Mouse (Mus musculus): ENCODE results near the gene Pik3ap1. TPM values are rescaled to one million over a fixed set of nuclear protein-coding genes. Genes with fewer than 3 reads are reported as not detected.

Gene Pik3ap1
- polyA plus RNA-seq, 1 experiment from 2014 or later, result 1.7 TPM

DNA sequence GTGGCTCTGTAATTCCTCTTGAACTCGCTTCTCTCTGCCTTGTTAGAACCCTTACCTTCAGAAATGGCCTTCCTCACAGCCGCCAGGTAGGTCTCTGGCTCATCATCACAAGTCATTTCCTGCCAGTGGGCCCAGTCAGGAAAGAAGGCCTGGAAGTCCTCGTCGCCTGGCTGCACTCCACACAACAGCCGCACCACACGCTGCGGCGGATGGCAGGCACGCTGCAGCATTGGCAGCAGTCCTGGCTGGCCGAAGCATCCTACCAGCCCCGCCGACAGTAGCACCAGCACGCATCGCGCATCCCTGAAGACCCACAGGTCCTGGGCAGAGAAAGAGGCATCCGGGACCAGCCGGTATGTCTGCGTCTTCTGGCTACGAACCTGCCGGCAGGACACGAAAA lies 9.1 kb downstream of the Pik3ap1 start:
- WGBS, result 83% methylated on average over 21 of the region's 21 CpGs
- no peak for DNase-seq (ENCODE audit: low spot score)
- H3K36me3 ChIP-seq (ENCODE audit: control insufficient read depth, insufficient read depth, low read length), result no peaks in the 10 kb centered on the region

DNA sequence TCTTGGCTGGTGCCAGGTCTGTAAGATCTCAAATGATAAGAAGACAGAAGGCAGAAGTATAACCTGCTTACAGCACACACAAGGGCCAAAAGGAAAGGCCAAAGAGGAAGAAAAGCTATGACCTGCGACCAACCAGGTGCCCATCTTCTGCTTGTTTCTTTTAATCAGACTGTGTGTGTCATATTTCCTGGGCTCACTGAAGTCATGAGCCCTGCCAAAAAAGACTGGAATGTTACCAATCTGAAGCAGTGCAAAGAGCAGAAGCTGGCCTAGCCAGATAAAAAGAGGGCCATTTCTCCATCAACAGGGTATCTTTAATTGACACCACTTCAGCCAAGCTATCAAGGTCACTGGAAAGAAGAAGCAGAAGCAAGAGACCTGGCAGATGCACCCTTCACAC lies 9.8 kb downstream of the Pik3ap1 start:
- no peak for ATAC-seq (ENCODE audit: low FRiP score)
- no peaks in the 10 kb centered on the region for H3K4me1 ChIP-seq (replicated peaks; ENCODE audit: control insufficient read depth, insufficient read depth, low read length)
- H3K4me3 ChIP-seq (ENCODE audit: low read depth, low read length), result no peak overlapping the region
- WGBS, result 91% methylated on average over 1 of the region's 1 CpGs
- no peak overlapping the region for H3K4me2 ChIP-seq (replicated peaks; ENCODE audit: low read depth, low read length)
- no peaks in the 10 kb centered on the region for H3K27me3 ChIP-seq (ENCODE audit: control insufficient read depth, insufficient read depth, low read length)
- no peak for DNase-seq (ENCODE audit: low spot score)
- no peak overlapping the region for H3K9ac ChIP-seq (ENCODE audit: low read depth, low read length)
- no peaks in the 10 kb centered on the region for H3K9me3 ChIP-seq (ENCODE audit: control insufficient read depth, low read length)
- H3K27ac ChIP-seq (ENCODE audit: low read depth, low read length), result no peak overlapping the region
- no peaks in the 10 kb centered on the region for H3K36me3 ChIP-seq (ENCODE audit: control insufficient read depth, insufficient read depth, low read length)

More for the DNA sequence above, 9.1 kb downstream of the Pik3ap1 start:
- ATAC-seq (ENCODE audit: low FRiP score), result no peak
- Histone ChIP-seq H3K4me1 (replicated peaks; ENCODE audit: control insufficient read depth, insufficient read depth, low read length) (no peaks in the 10 kb centered on the region), H3K27me3 (ENCODE audit: control insufficient read depth, insufficient read depth, low read length) (no peaks in the 10 kb centered on the region), H3K4me3 (ENCODE audit: low read depth, low read length) (no peak overlapping the region), H3K9ac (ENCODE audit: low read depth, low read length) (no peak overlapping the region), H3K27ac (ENCODE audit: low read depth, low read length) (no peak overlapping the region), H3K4me2 (replicated peaks; ENCODE audit: low read depth, low read length) (no peak overlapping the region), H3K9me3 (ENCODE audit: control insufficient read depth, low read length) (no peaks in the 10 kb centered on the region)

DNA sequence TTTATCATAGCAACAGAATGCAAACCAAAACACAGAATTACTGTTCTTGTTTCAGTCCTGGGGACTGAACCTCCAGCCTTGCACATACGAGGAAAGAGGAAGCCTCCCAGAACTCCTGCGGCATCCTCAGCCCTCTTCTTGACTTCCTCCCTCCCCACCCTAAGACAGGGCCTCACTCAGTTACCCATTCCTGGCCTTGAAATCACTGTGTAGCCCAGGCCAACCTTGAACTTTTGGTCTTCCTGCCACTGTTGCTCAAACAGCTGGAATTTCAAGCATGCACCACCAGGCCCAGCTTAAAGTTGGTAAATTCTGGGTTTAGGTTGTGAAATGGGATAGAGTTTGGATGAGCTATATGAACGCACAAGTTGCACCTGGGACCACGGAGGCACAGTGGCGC lies 10.2 kb downstream of the Pik3ap1 start:
- 87% methylated on average over 5 of the region's 5 CpGs for WGBS

DNA sequence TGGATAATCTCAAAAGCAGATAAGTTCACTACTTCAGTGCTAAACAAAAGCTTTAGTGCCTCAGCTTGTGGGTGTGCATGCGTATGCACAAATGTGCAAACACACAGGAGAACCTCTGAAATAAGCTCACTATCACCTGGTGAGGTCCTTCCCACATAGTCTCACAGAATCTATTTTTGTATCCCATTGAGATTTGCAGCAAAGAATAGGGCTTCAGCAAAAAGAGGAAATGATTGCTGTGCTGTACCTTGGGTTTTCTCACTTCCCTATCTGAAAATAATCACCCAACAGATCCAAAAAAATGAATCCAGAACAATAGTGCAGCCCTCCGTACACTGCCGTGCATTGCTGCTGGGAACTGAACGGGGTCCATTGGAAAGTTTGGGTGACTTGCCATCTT lies 12.6 kb downstream of the Pik3ap1 start:
- Histone ChIP-seq H3K9me3 (ENCODE audit: control insufficient read depth, low read length) (no peaks in the 10 kb centered on the region), H3K4me3 (ENCODE audit: low read depth, low read length) (no peak overlapping the region), H3K27me3 (ENCODE audit: control insufficient read depth, insufficient read depth, low read length) (no peaks in the 10 kb centered on the region), H3K36me3 (ENCODE audit: control insufficient read depth, insufficient read depth, low read length) (no peaks in the 10 kb centered on the region), H3K4me2 (replicated peaks; ENCODE audit: low read depth, low read length) (no peak overlapping the region), H3K4me1 (replicated peaks; ENCODE audit: control insufficient read depth, insufficient read depth, low read length) (no peaks in the 10 kb centered on the region), H3K27ac (ENCODE audit: low read depth, low read length) (no peak overlapping the region), H3K9ac (ENCODE audit: low read depth, low read length) (no peak overlapping the region)
- ATAC-seq (ENCODE audit: low FRiP score) (no peak), DNase-seq (ENCODE audit: low spot score) (no peak)
- WGBS, result 90% methylated on average over 4 of the region's 4 CpGs

More for the DNA sequence above, 10.2 kb downstream of the Pik3ap1 start:
- no peaks in the 10 kb centered on the region for H3K36me3 ChIP-seq (ENCODE audit: control insufficient read depth, insufficient read depth, low read length)
- H3K4me3 ChIP-seq (ENCODE audit: low read depth, low read length), result no peak overlapping the region
- ATAC-seq (ENCODE audit: low FRiP score) (no peak), DNase-seq (ENCODE audit: low spot score) (no peak)
- H3K27ac ChIP-seq (ENCODE audit: low read depth, low read length), result no peak overlapping the region
- H3K9ac ChIP-seq (ENCODE audit: low read depth, low read length), result no peak overlapping the region
- no peaks in the 10 kb centered on the region for H3K27me3 ChIP-seq (ENCODE audit: control insufficient read depth, insufficient read depth, low read length)
- no peak overlapping the region for H3K4me2 ChIP-seq (replicated peaks; ENCODE audit: low read depth, low read length)
- no peaks in the 10 kb centered on the region for H3K4me1 ChIP-seq (replicated peaks; ENCODE audit: control insufficient read depth, insufficient read depth, low read length)
- H3K9me3 ChIP-seq (ENCODE audit: control insufficient read depth, low read length), result no peaks in the 10 kb centered on the region

DNA sequence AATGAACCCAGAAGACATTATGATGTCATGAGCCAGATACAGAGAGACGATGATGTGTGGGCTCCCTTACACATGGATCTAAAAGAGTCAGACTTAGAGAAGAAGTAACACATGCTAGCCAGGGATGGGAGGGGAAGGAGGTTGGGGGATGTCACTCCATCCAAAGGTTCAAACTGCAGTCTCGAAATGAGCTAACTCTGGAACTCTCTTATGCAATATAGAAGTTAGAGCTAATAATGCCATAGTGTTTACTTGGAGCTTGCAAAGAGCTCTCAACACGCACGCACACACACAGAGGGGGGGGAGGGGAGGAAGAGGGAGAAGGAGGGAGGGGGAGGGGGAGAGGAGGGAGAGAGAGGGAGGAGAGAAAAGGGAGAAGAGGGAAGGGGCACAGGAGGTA lies 13.5 kb downstream of the Pik3ap1 start:
- no peak for ATAC-seq (ENCODE audit: low FRiP score)
- WGBS, result 86% methylated on average over 3 of the region's 4 CpGs
- no peak overlapping the region for H3K27ac ChIP-seq (ENCODE audit: low read depth, low read length)
- H3K9ac ChIP-seq (ENCODE audit: low read depth, low read length), result no peak overlapping the region
- no peak for DNase-seq (ENCODE audit: low spot score)
- no peaks in the 10 kb centered on the region for H3K4me1 ChIP-seq (replicated peaks; ENCODE audit: control insufficient read depth, insufficient read depth, low read length)
- H3K4me3 ChIP-seq (ENCODE audit: low read depth, low read length), result no peak overlapping the region
- H3K36me3 ChIP-seq (ENCODE audit: control insufficient read depth, insufficient read depth, low read length), result no peaks in the 10 kb centered on the region
- no peaks in the 10 kb centered on the region for H3K27me3 ChIP-seq (ENCODE audit: control insufficient read depth, insufficient read depth, low read length)
- H3K9me3 ChIP-seq (ENCODE audit: control insufficient read depth, low read length), result no peaks in the 10 kb centered on the region
- no peak overlapping the region for H3K4me2 ChIP-seq (replicated peaks; ENCODE audit: low read depth, low read length)

DNA sequence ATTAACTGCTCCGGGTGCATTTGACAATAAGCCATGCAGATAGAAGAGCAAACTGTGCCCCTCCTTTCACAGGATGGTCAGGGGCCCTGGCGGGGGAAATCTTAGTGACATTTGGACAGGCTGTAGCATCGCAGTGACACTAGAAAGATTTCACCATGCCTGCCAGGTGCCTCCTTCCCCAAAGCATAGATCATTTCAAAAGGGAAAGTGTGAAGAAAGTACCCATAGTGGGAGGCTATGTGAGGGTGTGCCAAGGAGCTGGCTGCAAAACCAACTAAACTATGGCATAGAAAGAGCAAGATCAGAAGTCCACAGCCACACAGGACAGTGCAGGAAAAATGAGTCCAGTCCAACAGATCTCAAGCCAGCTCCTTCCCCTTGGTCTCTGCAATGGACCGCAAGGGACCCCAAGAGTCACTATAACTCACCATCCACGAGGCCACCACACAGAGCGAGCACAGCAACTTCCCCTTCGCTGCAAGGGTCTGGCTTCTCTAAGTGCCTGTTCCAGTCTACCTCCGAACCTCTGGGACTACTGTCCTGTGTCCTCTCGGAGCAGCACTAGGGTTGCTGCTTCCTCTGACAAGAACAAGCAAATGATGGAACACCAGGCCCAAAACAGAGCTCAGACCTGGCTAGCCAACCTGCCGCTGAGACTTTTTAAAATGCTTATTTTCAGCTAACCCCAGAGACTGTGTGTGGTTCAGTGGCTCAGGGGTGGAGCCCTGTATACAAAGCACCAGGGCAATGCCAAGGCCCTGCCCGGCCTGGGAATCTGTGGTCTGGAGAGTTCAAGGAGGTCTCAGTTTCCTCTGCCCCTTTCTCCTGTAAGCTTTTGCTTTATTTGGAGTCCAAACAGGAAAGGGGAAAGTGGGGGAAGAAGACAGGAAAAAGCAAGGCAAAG lies 15.1 kb downstream of the Pik3ap1 start:
- DNase-seq (ENCODE audit: low spot score) (no peak), ATAC-seq (ENCODE audit: low FRiP score) (no peak)
- H3K4me1 ChIP-seq (replicated peaks; ENCODE audit: control insufficient read depth, insufficient read depth, low read length), result no peaks in the 10 kb centered on the region
- no peak overlapping the region for H3K4me2 ChIP-seq (replicated peaks; ENCODE audit: low read depth, low read length)
- no peaks in the 10 kb centered on the region for H3K27me3 ChIP-seq (ENCODE audit: control insufficient read depth, insufficient read depth, low read length)
- H3K4me3 ChIP-seq (ENCODE audit: low read depth, low read length), result no peak overlapping the region
- no peaks in the 10 kb centered on the region for H3K36me3 ChIP-seq (ENCODE audit: control insufficient read depth, insufficient read depth, low read length)
- H3K27ac ChIP-seq (ENCODE audit: low read depth, low read length), result no peak overlapping the region
- H3K9me3 ChIP-seq (ENCODE audit: control insufficient read depth, low read length), result no peaks in the 10 kb centered on the region
- 89% methylated on average over 11 of the region's 11 CpGs for WGBS
- H3K9ac ChIP-seq (ENCODE audit: low read depth, low read length), result no peak overlapping the region

DNA sequence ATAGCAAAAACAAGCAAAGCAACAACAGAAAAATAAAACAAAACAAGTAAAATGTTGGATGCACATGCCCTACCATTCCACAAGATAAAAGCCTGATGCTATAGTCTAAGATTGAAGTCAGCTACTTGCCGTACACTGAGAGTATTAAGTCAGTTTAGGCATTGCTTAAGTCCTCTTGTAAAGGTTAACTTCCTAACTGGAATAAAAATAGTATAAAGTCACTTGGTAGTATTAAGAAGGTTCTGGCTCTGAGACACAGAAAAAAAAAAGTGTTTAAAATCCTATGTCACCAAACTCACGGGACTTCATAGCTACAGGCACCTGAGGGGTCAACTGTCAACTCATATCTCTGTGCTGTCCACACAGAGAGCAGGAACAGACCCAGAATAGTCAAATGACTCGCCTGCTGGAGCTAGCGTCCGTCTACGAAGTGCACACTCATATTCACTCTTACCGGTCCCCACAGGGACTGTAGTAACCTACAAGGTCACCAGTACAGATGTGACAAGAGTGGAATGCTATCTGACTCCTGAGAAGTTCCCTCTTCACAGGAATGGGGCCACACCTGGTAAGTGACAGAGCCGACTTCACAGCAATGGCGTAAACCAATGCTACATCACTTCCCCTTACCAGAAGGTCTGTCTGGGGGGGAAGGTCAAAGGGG lies 17.9 kb downstream of the Pik3ap1 start:
- no peak overlapping the region for H3K9ac ChIP-seq (ENCODE audit: low read depth, low read length)
- WGBS, result 86% methylated on average over 9 of the region's 9 CpGs
- no peaks in the 10 kb centered on the region for H3K27me3 ChIP-seq (ENCODE audit: control insufficient read depth, insufficient read depth, low read length)
- H3K27ac ChIP-seq (ENCODE audit: low read depth, low read length), result no peak overlapping the region
- no peak for ATAC-seq (ENCODE audit: low FRiP score)
- no peak overlapping the region for H3K4me2 ChIP-seq (replicated peaks; ENCODE audit: low read depth, low read length)
- no peak for DNase-seq (ENCODE audit: low spot score)
- H3K4me1 ChIP-seq (replicated peaks; ENCODE audit: control insufficient read depth, insufficient read depth, low read length), result no peaks in the 10 kb centered on the region
- H3K36me3 ChIP-seq (ENCODE audit: control insufficient read depth, insufficient read depth, low read length), result no peaks in the 10 kb centered on the region
- no peaks in the 10 kb centered on the region for H3K9me3 ChIP-seq (ENCODE audit: control insufficient read depth, low read length)
- no peak overlapping the region for H3K4me3 ChIP-seq (ENCODE audit: low read depth, low read length)

DNA sequence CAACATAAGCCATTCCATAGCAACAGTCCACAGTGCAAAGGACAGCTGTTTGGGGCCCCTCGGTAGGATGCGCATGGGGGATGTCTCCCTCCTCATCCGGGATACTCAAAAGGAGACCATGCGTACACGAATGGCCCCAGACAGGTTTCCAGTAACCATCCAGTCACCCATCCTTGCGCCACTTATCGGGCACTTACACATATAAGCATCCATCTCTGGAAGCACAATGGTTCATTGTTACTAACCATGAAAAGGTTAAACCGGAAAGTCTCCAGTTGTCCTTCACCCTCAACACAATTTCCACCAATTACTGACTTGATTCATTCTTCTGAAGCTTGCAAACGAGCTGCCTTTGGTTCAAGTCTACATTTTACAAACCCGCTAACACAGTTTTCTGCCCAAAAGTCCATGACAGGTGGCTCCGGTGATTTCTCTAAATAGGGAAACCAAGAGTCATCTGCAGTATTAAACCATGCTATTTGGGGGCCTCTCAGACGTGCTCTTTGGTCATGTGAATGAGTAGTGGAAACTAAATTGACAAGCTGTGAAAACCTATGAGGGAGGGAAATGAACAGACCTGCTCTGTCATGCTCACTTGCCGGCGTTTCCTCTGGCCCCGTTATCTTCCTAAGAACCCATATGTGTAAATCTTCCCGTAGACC lies 18.6 kb downstream of the Pik3ap1 start:
- 90% methylated on average over 16 of the region's 16 CpGs for WGBS
- no peak overlapping the region for H3K4me3 ChIP-seq (ENCODE audit: low read depth, low read length)

More for the DNA sequence above, 18.6 kb downstream of the Pik3ap1 start:
- Histone ChIP-seq H3K4me1 (replicated peaks; ENCODE audit: control insufficient read depth, insufficient read depth, low read length) (no peaks in the 10 kb centered on the region), H3K27ac (ENCODE audit: low read depth, low read length) (no peak overlapping the region), H3K9ac (ENCODE audit: low read depth, low read length) (no peak overlapping the region), H3K4me2 (replicated peaks; ENCODE audit: low read depth, low read length) (no peak overlapping the region), H3K36me3 (ENCODE audit: control insufficient read depth, insufficient read depth, low read length) (no peaks in the 10 kb centered on the region), H3K9me3 (ENCODE audit: control insufficient read depth, low read length) (no peaks in the 10 kb centered on the region), H3K27me3 (ENCODE audit: control insufficient read depth, insufficient read depth, low read length) (no peaks in the 10 kb centered on the region)
- DNase-seq (ENCODE audit: low spot score) (no peak), ATAC-seq (ENCODE audit: low FRiP score) (no peak)

All from hindbrain, embryonic 11.5 days (tissue).